Mouse (Mus musculus): ENCODE data around the gene 2010111I01Rik. TPM values are rescaled to one million over a fixed set of nuclear protein-coding genes. Genes with fewer than 3 reads are reported as not detected.

2010111I01Rik gene
- total and polyA plus RNA-seq, 2 experiments = 40.8 to 78.1 TPM

DNA sequence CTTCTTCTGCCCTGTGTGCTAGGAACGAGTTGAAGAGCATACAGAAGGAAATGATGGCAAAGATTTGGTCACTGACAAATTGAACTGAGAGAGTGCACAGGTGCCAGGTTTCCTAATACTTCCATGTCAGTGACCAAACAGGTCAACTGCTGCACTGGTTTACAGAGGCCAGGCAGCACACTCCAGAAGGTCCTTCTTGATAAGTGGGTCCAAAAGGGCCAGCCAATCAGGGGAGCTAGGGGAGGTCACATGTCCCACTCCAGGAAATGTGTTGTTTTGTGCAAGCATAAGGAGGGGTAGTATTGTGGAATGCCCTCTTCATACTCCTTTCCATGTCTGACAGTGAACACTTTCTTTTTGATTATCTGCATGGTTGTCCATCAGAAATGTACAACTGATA lies 99.0 kb downstream of the 2010111I01Rik start:
- DNase-seq (ENCODE audit: extremely low read depth, low read depth, low spot score) = peak; percentile 82
- Histone ChIP-seq H3K27me3 (ENCODE audit: control insufficient read depth, insufficient read depth, low read length) (no peaks in the 10 kb centered on the region), H3K4me3 (ENCODE audit: insufficient read depth, low read depth, low read length) (no peak overlapping the region), H3K27ac (replicated peaks; ENCODE audit: insufficient read depth, low read depth, low read length) (no peak overlapping the region), H3K36me3 (ENCODE audit: control insufficient read depth, insufficient read depth, low read length) (peaks cover under 1% of the 10 kb centered on the region; the same call in 1 of the 2 replicates), H3K79me2 (ENCODE audit: control insufficient read depth, insufficient read depth, low read length) (no peaks in the 10 kb centered on the region), H3K9ac (ENCODE audit: low read depth, low read length) (no peak overlapping the region), H3K4me1 (ENCODE audit: control insufficient read depth, insufficient read depth, low read length) (no peaks in the 10 kb centered on the region)
- 4% methylated on average over 1 of the region's 1 CpGs for WGBS
- TF ChIP-seq CTCF (IDR thresholded peaks at IDR 0.05; ENCODE audit: low read depth, low read length) (no peak), POLR2A (IDR thresholded peaks at IDR 0.05; ENCODE audit: extremely low read depth, insufficient read depth, low read length) (no peak)

GRCm38 (mm10) chr13:63066607-63067006 lies 101.9 kb downstream of the 2010111I01Rik start:
- 94% methylated on average over 1 of the region's 1 CpGs for WGBS
- Histone ChIP-seq H3K27me3 (ENCODE audit: control insufficient read depth, insufficient read depth, low read length) (no peaks in the 10 kb centered on the region), H3K9ac (ENCODE audit: low read depth, low read length) (no peak overlapping the region), H3K4me1 (ENCODE audit: control insufficient read depth, insufficient read depth, low read length) (no peaks in the 10 kb centered on the region), H3K36me3 (ENCODE audit: control insufficient read depth, insufficient read depth, low read length) (peaks cover 1% of the 10 kb centered on the region), H3K79me2 (ENCODE audit: control insufficient read depth, insufficient read depth, low read length) (no peaks in the 10 kb centered on the region), H3K4me3 (ENCODE audit: insufficient read depth, low read depth, low read length) (no peak overlapping the region), H3K27ac (replicated peaks; ENCODE audit: insufficient read depth, low read depth, low read length) (no peak overlapping the region)
- DNase-seq (ENCODE audit: extremely low read depth, low read depth, low spot score) = no peak
- no peak for TF ChIP-seq POLR2A (IDR thresholded peaks at IDR 0.05; ENCODE audit: extremely low read depth, insufficient read depth, low read length)
- no peak for TF ChIP-seq CTCF (IDR thresholded peaks at IDR 0.05; ENCODE audit: low read depth, low read length)

GRCm38 (mm10) chr13:63068371-63069136 lies 103.9 kb downstream of the 2010111I01Rik start:
- Histone ChIP-seq H3K4me1 (ENCODE audit: control insufficient read depth, insufficient read depth, low read length) (no peaks in the 10 kb centered on the region), H3K27ac (replicated peaks; ENCODE audit: insufficient read depth, low read depth, low read length) (no peak overlapping the region), H3K4me3 (ENCODE audit: insufficient read depth, low read depth, low read length) (no peak overlapping the region), H3K36me3 (ENCODE audit: control insufficient read depth, insufficient read depth, low read length) (peaks cover 1% of the 10 kb centered on the region), H3K79me2 (ENCODE audit: control insufficient read depth, insufficient read depth, low read length) (no peaks in the 10 kb centered on the region), H3K27me3 (ENCODE audit: control insufficient read depth, insufficient read depth, low read length) (no peaks in the 10 kb centered on the region), H3K9ac (ENCODE audit: low read depth, low read length) (no peak overlapping the region)
- TF ChIP-seq CTCF (IDR thresholded peaks at IDR 0.05; ENCODE audit: low read depth, low read length) (no peak), POLR2A (IDR thresholded peaks at IDR 0.05; ENCODE audit: extremely low read depth, insufficient read depth, low read length) (no peak)
- WGBS = 97% methylated on average over 4 of the region's 4 CpGs
- no peak for DNase-seq (ENCODE audit: extremely low read depth, low read depth, low spot score)

DNA sequence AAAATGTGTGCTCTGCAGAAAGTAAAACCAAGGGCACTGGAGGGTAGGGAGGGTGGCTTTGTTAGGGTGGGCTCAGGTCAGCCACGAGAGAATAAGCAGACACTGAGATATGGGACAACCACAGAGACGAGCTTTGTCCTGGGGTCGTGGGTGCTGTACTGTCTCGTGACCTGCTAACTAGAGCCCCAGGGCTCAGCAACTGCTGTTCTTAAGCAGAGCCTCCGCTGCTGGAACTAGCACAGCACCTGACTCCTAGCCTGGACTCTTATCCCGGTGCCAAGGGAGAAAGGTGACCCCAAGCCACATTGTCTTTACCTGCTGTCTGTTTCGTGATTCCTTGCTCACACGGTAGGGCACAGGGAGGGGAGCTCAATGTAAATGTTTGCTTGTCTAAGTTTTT lies 107.2 kb downstream of the 2010111I01Rik start:
- Histone ChIP-seq H3K27ac (replicated peaks; ENCODE audit: insufficient read depth, low read depth, low read length) (no peak overlapping the region), H3K36me3 (ENCODE audit: control insufficient read depth, insufficient read depth, low read length) (peaks cover 1% of the 10 kb centered on the region), H3K9ac (ENCODE audit: low read depth, low read length) (no peak overlapping the region), H3K79me2 (ENCODE audit: control insufficient read depth, insufficient read depth, low read length) (no peaks in the 10 kb centered on the region), H3K4me1 (ENCODE audit: control insufficient read depth, insufficient read depth, low read length) (peaks cover 2% of the 10 kb centered on the region; the same call in 1 of the 2 replicates), H3K27me3 (ENCODE audit: control insufficient read depth, insufficient read depth, low read length) (no peaks in the 10 kb centered on the region), H3K4me3 (ENCODE audit: insufficient read depth, low read depth, low read length) (no peak overlapping the region)
- no peak for TF ChIP-seq CTCF (IDR thresholded peaks at IDR 0.05; ENCODE audit: low read depth, low read length)
- no peak for TF ChIP-seq POLR2A (IDR thresholded peaks at IDR 0.05; ENCODE audit: extremely low read depth, insufficient read depth, low read length)
- DNase-seq (ENCODE audit: extremely low read depth, low read depth, low spot score) = no peak
- 80% methylated on average over 8 of the region's 8 CpGs for WGBS

GRCm38 (mm10) chr13:63072376-63072775 lies 107.7 kb downstream of the 2010111I01Rik start:
- DNase-seq (ENCODE audit: extremely low read depth, low read depth, low spot score) = no peak
- no peak overlapping the region for H3K27ac ChIP-seq (replicated peaks; ENCODE audit: insufficient read depth, low read depth, low read length)
- no peaks in the 10 kb centered on the region for H3K79me2 ChIP-seq (ENCODE audit: control insufficient read depth, insufficient read depth, low read length)
- no peaks in the 10 kb centered on the region for H3K27me3 ChIP-seq (ENCODE audit: control insufficient read depth, insufficient read depth, low read length)
- H3K4me3 ChIP-seq (ENCODE audit: insufficient read depth, low read depth, low read length) = no peak overlapping the region
- no peak overlapping the region for H3K9ac ChIP-seq (ENCODE audit: low read depth, low read length)
- H3K4me1 ChIP-seq (ENCODE audit: control insufficient read depth, insufficient read depth, low read length) = peaks cover 2% of the 10 kb centered on the region; the same call in 1 of the 2 replicates
- H3K36me3 ChIP-seq (ENCODE audit: control insufficient read depth, insufficient read depth, low read length) = peaks cover 1% of the 10 kb centered on the region
- no peak for TF ChIP-seq POLR2A (IDR thresholded peaks at IDR 0.05; ENCODE audit: extremely low read depth, insufficient read depth, low read length)
- WGBS = 33% methylated on average over 3 of the region's 3 CpGs
